Mouse (Mus musculus) stomach, embryonic 16.5 days (tissue): Measurements from ENCODE around the gene Bcl7b. TPM values are rescaled to one million over a fixed set of nuclear protein-coding genes. Genes with fewer than 3 reads are reported as not detected.
"Not testable (repeated sequence)": the region's sequence is repeated elsewhere in the genome, so short reads cannot be mapped to it uniquely, and the experiment has no call there.

Experiments
- ATAC-seq: fragments of 200-750 bp; cut with Nextera tagmentation; 2 replicates; pipeline ENCODE4 v1.8.0; 2017; ENCODE audit warnings: moderate number of reproducible peaks, moderate TSS enrichment; ENCODE audit not compliant: insufficient read depth, low FRiP score
- H3K27ac ChIP-seq: fragments of 300-500 bp; sonication (generic); 2 replicates; pipeline ENCODE4 v1.5.1; 2014; ENCODE audit warnings: low read length
- H3K27me3 ChIP-seq: fragments of 300-500 bp; sonication (generic); 2 replicates; pipeline ENCODE4 v1.6.1; 2014; ENCODE audit warnings: low read length, control low read depth, mixed read lengths; ENCODE audit not compliant: control insufficient read depth, insufficient read depth
- H3K36me3 ChIP-seq: fragments of 300-500 bp; sonication (generic); 2 replicates; pipeline ENCODE4 v1.6.1; 2014; ENCODE audit warnings: low read length; ENCODE audit not compliant: control insufficient read depth, insufficient read depth
- H3K4me1 ChIP-seq: fragments of 300-500 bp; sonication (generic); 2 replicates; pipeline ENCODE4 v1.6.1; 2014; ENCODE audit warnings: low read length, control low read depth, mixed read lengths; ENCODE audit not compliant: control insufficient read depth, insufficient read depth
- H3K4me2 ChIP-seq: fragments of 300-500 bp; sonication (generic); 2 replicates; pipeline ENCODE4 v1.6.1; 2014; ENCODE audit warnings: low read depth, low read length, mixed read lengths
- H3K4me3 ChIP-seq: fragments of 300-500 bp; sonication (generic); replicated peaks from 2 replicates; pipeline ENCODE4 v1.5.1; 2014; ENCODE audit warnings: mild to moderate bottlenecking, low read length
- H3K9ac ChIP-seq: fragments of 300-500 bp; sonication (generic); 2 replicates; pipeline ENCODE4 v1.6.1; 2014; ENCODE audit warnings: low read length
- H3K9me3 ChIP-seq: fragments of 300-500 bp; sonication (generic); replicated peaks from 2 replicates; pipeline ENCODE4 v1.6.1; 2016; ENCODE audit warnings: low read length, control low read depth; ENCODE audit not compliant: control insufficient read depth
- WGBS: fragments of 180-500 bp; shearing (Covaris S2); extraction: QIAGEN DNeasy Blood & Tissue Kit; methylation state at CpG from one replicate; pipeline ENCODE4 v1.1.7; 2014; 5-methylcytosine and 5-hydroxymethylcytosine counted together
- microRNA-seq: library from miRNA; unstranded; fragments of <30 nt; microRNA quantifications from one replicate; pipeline ENCODE4, GENCODE M21; 2016
- polyA plus RNA-seq: library from polyadenylated mRNA; unstranded; fragments of >200 nt; fragmentation: Nextera tagmentation; extraction: Ambion mirVana; gene quantifications from 2 replicates; pipeline ENCODE4 v1.2.1, GENCODE M21; 2015

Bcl7b gene
- polyA plus RNA-seq, 1 experiment from 2014 or later = 50.1 TPM

GRCm38 (mm10) chr5:135220941-135221340, 52.9 kb downstream of the Bcl7b start:
- Histone ChIP-seq H3K4me1 (no peaks in the 10 kb centered on the region), H3K36me3 (peaks cover 43% of the 10 kb centered on the region), H3K9me3 (no peaks in the 10 kb centered on the region), H3K27ac (no peak overlapping the region), H3K4me3 (no peak overlapping the region), H3K9ac (no peak overlapping the region), H3K27me3 (no peaks in the 10 kb centered on the region), H3K4me2 (no peak overlapping the region)
- ATAC-seq = no peak

GRCm38 (mm10) chr5:135222066-135222465, 54.0 kb downstream of the Bcl7b start:
- H3K27me3 ChIP-seq = no peaks in the 10 kb centered on the region
- H3K9me3 ChIP-seq = no peaks in the 10 kb centered on the region
- no peak overlapping the region for H3K27ac ChIP-seq
- H3K9ac ChIP-seq = no peak overlapping the region
- no peak for ATAC-seq
- 92% methylated on average over 7 of the region's 7 CpGs for WGBS
- H3K36me3 ChIP-seq = peaks cover 40% of the 10 kb centered on the region
- no peaks in the 10 kb centered on the region for H3K4me1 ChIP-seq
- no peak overlapping the region for H3K4me3 ChIP-seq
- H3K4me2 ChIP-seq = no peak overlapping the region

- Histone ChIP-seq H3K27ac (no peak overlapping the region), H3K36me3 (peaks cover 30% of the 10 kb centered on the region), H3K9me3 (no peaks in the 10 kb centered on the region), H3K4me3 (no peak overlapping the region), H3K4me1 (no peaks in the 10 kb centered on the region), H3K27me3 (no peaks in the 10 kb centered on the region), H3K4me2 (no peak overlapping the region), H3K9ac (no peak overlapping the region)
- WGBS = 92% methylated on average over 3 of the region's 3 CpGs
- ATAC-seq = no peak
Observed at GRCm38 (mm10) chr5:135224169-135224568, 56.1 kb downstream of the Bcl7b start.

- not testable (repeated sequence) for H3K4me2 ChIP-seq, H3K27ac ChIP-seq, H3K27me3 ChIP-seq, H3K9me3 ChIP-seq, ATAC-seq, H3K4me1 ChIP-seq, H3K4me3 ChIP-seq, H3K9ac ChIP-seq
- WGBS = 91% methylated on average over 4 of the region's 4 CpGs
- peaks cover 25% of the 10 kb centered on the region for H3K36me3 ChIP-seq
Observed at GRCm38 (mm10) chr5:135225879-135226278, 57.8 kb downstream of the Bcl7b start.

- Histone ChIP-seq H3K4me2 (no peak overlapping the region), H3K27ac (no peak overlapping the region)
- no peak for ATAC-seq
Observed at GRCm38 (mm10) chr5:135230186-135230585, 62.1 kb downstream of the Bcl7b start.

More at GRCm38 (mm10) chr5:135230186-135230585, 62.1 kb downstream of the Bcl7b start:
- no peak overlapping the region for H3K9ac ChIP-seq
- H3K36me3 ChIP-seq = peaks cover 21% of the 10 kb centered on the region
- no peaks in the 10 kb centered on the region for H3K4me1 ChIP-seq
- H3K4me3 ChIP-seq = no peak overlapping the region
- H3K27me3 ChIP-seq = no peaks in the 10 kb centered on the region
- no peaks in the 10 kb centered on the region for H3K9me3 ChIP-seq
- 82% methylated on average over 4 of the region's 4 CpGs for WGBS

Small RNA genes lying within 50 kb of the gene (microRNA-seq; reads per million reads assigned to microRNA genes)
- gene Gm25315 = not detected

Other genes with a start within 250 kb of the Bcl7b start
- 14.1 and 14.8 TPM in 2 replicates for gene Mettl27, start 235.9 kb upstream of the Bcl7b start, polyA plus RNA-seq
- 73.1 and 90.8 TPM in 2 replicates for gene Cldn4, start 221.3 kb upstream of the Bcl7b start, polyA plus RNA-seq
- gene Cldn3, start 182.1 kb upstream of the Bcl7b start, polyA plus RNA-seq = 83.9 and 89.2 TPM in 2 replicates
- 70.7 and 73.9 TPM in 2 replicates for gene Abhd11, start 159.1 kb upstream of the Bcl7b start, polyA plus RNA-seq
- gene Stx1a, start 144.8 kb upstream of the Bcl7b start, polyA plus RNA-seq = 12.5 and 14.0 TPM in 2 replicates
- 32.6 and 33.3 TPM in 2 replicates for gene Dnajc30, start 104.1 kb upstream of the Bcl7b start, polyA plus RNA-seq
- gene Bud23, start 103.3 kb upstream of the Bcl7b start, polyA plus RNA-seq = 94.8 and 105 TPM in 2 replicates
- 2.3 and 3.5 TPM in 2 replicates for gene Vps37d, start 90.0 kb upstream of the Bcl7b start, polyA plus RNA-seq
- 3.8 and 4.7 TPM in 2 replicates for gene Mlxipl, start 78.4 kb upstream of the Bcl7b start, polyA plus RNA-seq
- gene Tbl2, start 18.6 kb upstream of the Bcl7b start, polyA plus RNA-seq = 23.9 and 26.4 TPM in 2 replicates
- gene Baz1b, start 19.0 kb downstream of the Bcl7b start, polyA plus RNA-seq = 24.3 and 28.5 TPM in 2 replicates
- 0.47 and 1.5 TPM in 2 replicates for gene Fzd9, start 82.9 kb downstream of the Bcl7b start, polyA plus RNA-seq
- 0.30 and 0.35 TPM in 2 replicates for gene Fkbp6, start 181.8 kb downstream of the Bcl7b start, polyA plus RNA-seq
- 1.2 and 1.3 TPM in 2 replicates for gene Trim50, start 185.0 kb downstream of the Bcl7b start, polyA plus RNA-seq
- 31.5 and 34.6 TPM in 2 replicates for gene Nsun5, start 201.7 kb downstream of the Bcl7b start, polyA plus RNA-seq
- 7.7 and 8.7 TPM in 2 replicates for gene Pom121, start 226.3 kb downstream of the Bcl7b start, polyA plus RNA-seq